Mouse (Mus musculus): ENCODE data around the gene Gfod1. TPM values are rescaled to one million over a fixed set of nuclear protein-coding genes. Genes with fewer than 3 reads are reported as not detected.

Gfod1 gene
- polyA plus RNA-seq, 1 experiment from 2014 or later = 0.15 TPM

- WGBS (ENCODE audit: insufficient replicate concordance) = 74% methylated on average over 5 of the region's 5 CpGs
- Histone ChIP-seq H3K4me2 (no peak overlapping the region), H3K9ac (no peak overlapping the region), H3K4me1 (replicated peaks) (no peaks in the 10 kb centered on the region), H3K4me3 (replicated peaks) (no peak overlapping the region), H3K9me3 (replicated peaks) (no peaks in the 10 kb centered on the region), H3K36me3 (peaks cover 9% of the 10 kb centered on the region), H3K27me3 (no peaks in the 10 kb centered on the region), H3K27ac (no peak overlapping the region)
- ATAC-seq (ENCODE audit: low read depth) (no peak), DNase-seq (no peak)
These were observed 145.7 kb downstream of the Gfod1 start for GRCm38 (mm10) chr13:43158281-43158680.

- H3K9ac ChIP-seq = no peak overlapping the region
- H3K4me3 ChIP-seq (replicated peaks) = no peak overlapping the region
- 62% methylated on average over 5 of the region's 5 CpGs for WGBS (ENCODE audit: insufficient replicate concordance)
- ATAC-seq (ENCODE audit: low read depth) = no peak
- no peaks in the 10 kb centered on the region for H3K27me3 ChIP-seq
- H3K4me2 ChIP-seq = no peak overlapping the region
- no peaks in the 10 kb centered on the region for H3K4me1 ChIP-seq (replicated peaks)
- H3K27ac ChIP-seq = no peak overlapping the region
- H3K9me3 ChIP-seq (replicated peaks) = no peaks in the 10 kb centered on the region
- peaks cover 9% of the 10 kb centered on the region for H3K36me3 ChIP-seq
- DNase-seq = no peak
These were observed 146.6 kb downstream of the Gfod1 start for GRCm38 (mm10) chr13:43157370-43157769.

GRCm38 (mm10) chr13:43152005-43152520 lies 151.9 kb downstream of the Gfod1 start:
- ATAC-seq (ENCODE audit: low read depth) (no peak), DNase-seq (no peak)
- 0 out of 2 replicates have a peak, but pooled peaks cover 4% of the 10 kb centered on the region for H3K36me3 ChIP-seq
- H3K4me3 ChIP-seq (replicated peaks) = no peak overlapping the region
- WGBS (ENCODE audit: insufficient replicate concordance) = 78% methylated on average over 14 of the region's 14 CpGs
- H3K9me3 ChIP-seq (replicated peaks) = no peaks in the 10 kb centered on the region
- H3K27me3 ChIP-seq = no peaks in the 10 kb centered on the region
- H3K4me2 ChIP-seq = no peak overlapping the region
- H3K9ac ChIP-seq = no peak overlapping the region
- no peaks in the 10 kb centered on the region for H3K4me1 ChIP-seq (replicated peaks)
- no peak overlapping the region for H3K27ac ChIP-seq

- no peak overlapping the region for H3K9ac ChIP-seq
- H3K36me3 ChIP-seq = 0 out of 2 replicates have a peak, but pooled peaks cover 4% of the 10 kb centered on the region
- no peaks in the 10 kb centered on the region for H3K9me3 ChIP-seq (replicated peaks)
- H3K4me3 ChIP-seq (replicated peaks) = no peak overlapping the region
- 70% methylated on average over 3 of the region's 3 CpGs for WGBS (ENCODE audit: insufficient replicate concordance)
- ATAC-seq (ENCODE audit: low read depth) (no peak), DNase-seq (no peak)
- no peaks in the 10 kb centered on the region for H3K27me3 ChIP-seq
- H3K27ac ChIP-seq = no peak overlapping the region
- H3K4me1 ChIP-seq (replicated peaks) = no peaks in the 10 kb centered on the region
- no peak overlapping the region for H3K4me2 ChIP-seq
These were observed 154.3 kb downstream of the Gfod1 start for GRCm38 (mm10) chr13:43149661-43150060.

- no peaks in the 10 kb centered on the region for H3K4me1 ChIP-seq (replicated peaks)
- H3K9ac ChIP-seq = no peak overlapping the region
- WGBS (ENCODE audit: insufficient replicate concordance) = 53% methylated on average over 4 of the region's 4 CpGs
- no peak overlapping the region for H3K4me3 ChIP-seq (replicated peaks)
- H3K27ac ChIP-seq = no peak overlapping the region
- DNase-seq (no peak), ATAC-seq (ENCODE audit: low read depth) (no peak)
- H3K27me3 ChIP-seq = no peaks in the 10 kb centered on the region
- H3K36me3 ChIP-seq = 0 out of 2 replicates have a peak, but pooled peaks cover 2% of the 10 kb centered on the region
- H3K4me2 ChIP-seq = no peak overlapping the region
- no peaks in the 10 kb centered on the region for H3K9me3 ChIP-seq (replicated peaks)
These were observed 155.3 kb downstream of the Gfod1 start for GRCm38 (mm10) chr13:43148692-43149091.

GRCm38 (mm10) chr13:43146515-43147258 lies 157.3 kb downstream of the Gfod1 start:
- Histone ChIP-seq H3K36me3 (no peaks in the 10 kb centered on the region), H3K4me2 (no peak overlapping the region), H3K9ac (no peak overlapping the region), H3K4me1 (replicated peaks) (no peaks in the 10 kb centered on the region), H3K27me3 (no peaks in the 10 kb centered on the region), H3K9me3 (replicated peaks) (no peaks in the 10 kb centered on the region), H3K4me3 (replicated peaks) (no peak overlapping the region), H3K27ac (no peak overlapping the region)
- ATAC-seq (ENCODE audit: low read depth) (no peak), DNase-seq (no peak)
- WGBS (ENCODE audit: insufficient replicate concordance) = 64% methylated on average over 8 of the region's 8 CpGs

Other genes starting within 250 kb of the Gfod1 start
- gene Tbc1d7, start 132.7 kb downstream of the Gfod1 start, polyA plus RNA-seq (2015; fragmentation: Nextera tagmentation; extraction: Ambion mirVana) = 16.1 and 16.8 TPM in 2 replicates
- gene Sirt5, start 61.3 kb upstream of the Gfod1 start, polyA plus RNA-seq (2015; fragmentation: Nextera tagmentation; extraction: Ambion mirVana) = 5.1 and 6.7 TPM in 2 replicates
- gene Nol7, start 94.2 kb upstream of the Gfod1 start, polyA plus RNA-seq (2015; fragmentation: Nextera tagmentation; extraction: Ambion mirVana) = 155 and 183 TPM in 2 replicates
- gene Ranbp9, start 177.1 kb upstream of the Gfod1 start, polyA plus RNA-seq (2015; fragmentation: Nextera tagmentation; extraction: Ambion mirVana) = 2.4 and 3.4 TPM in 2 replicates

Data from liver, embryonic 13.5 days (tissue).